Mouse (Mus musculus) ES-E14 (cell line): ENCODE measurements around the gene Anxa4.

ENCODE experiments used
- CHD2 ChIP-seq: IDR thresholded peaks from 2 replicates; pipeline ENCODE4 v1.6.1; 2014; ENCODE audit warnings: mild to moderate bottlenecking, low read depth, low read length, inconsistent platforms
- HCFC1 ChIP-seq: IDR thresholded peaks from 2 replicates; pipeline ENCODE4 v1.6.1; 2012; ENCODE audit warnings: low read length, inconsistent platforms, borderline replicate concordance; ENCODE audit not compliant: insufficient read depth
- MAFK ChIP-seq: IDR thresholded peaks from 2 replicates; pipeline ENCODE4 v1.6.1; 2014; ENCODE audit warnings: mild to moderate bottlenecking, low read depth, low read length, inconsistent platforms; ENCODE audit not compliant: insufficient read depth
- ZNF384 ChIP-seq: IDR thresholded peaks from 2 replicates; pipeline ENCODE4 v1.6.1; 2012; ENCODE audit warnings: low read depth, low read length, inconsistent platforms

GRCm38 (mm10) chr6:86820690-86821089 lies 27.3 kb upstream of the Anxa4 start:
- TF ChIP-seq ZNF384 = no peak
- TF ChIP-seq HCFC1 = no peak
- TF ChIP-seq CHD2 = no peak
- TF ChIP-seq MAFK = no peak
